Mouse (Mus musculus) heart, adult 2 months (tissue): ENCODE results near the gene Paf1. TPM values are rescaled to one million over a fixed set of nuclear protein-coding genes. Genes with fewer than 3 reads are reported as not detected.

Experiments
- DNase-seq, 2 experiments: peaks; one replicate each; pipeline ENCODE4 v3.0.0; 2021
- H3K27ac ChIP-seq: fragments of 200-600 bp; 2 replicates; pipeline ENCODE4 v1.8.1; 2022
- H3K27me3 ChIP-seq: fragments of 200-500 bp; 2 replicates; pipeline ENCODE4 v1.6.1; 2012; ENCODE audit warnings: mild to moderate bottlenecking, low read length, inconsistent platforms, mixed read lengths; ENCODE audit not compliant: control insufficient read depth, insufficient read depth
- H3K36me3 ChIP-seq: fragments of 200-500 bp; 2 replicates; pipeline ENCODE4 v1.6.1; 2012; ENCODE audit warnings: low read length, inconsistent platforms; ENCODE audit not compliant: control insufficient read depth, insufficient read depth
- H3K4me1 ChIP-seq: fragments of 200-500 bp; 2 replicates; pipeline ENCODE4 v1.6.1; 2011; ENCODE audit warnings: low read length; ENCODE audit not compliant: control insufficient read depth, insufficient read depth
- H3K4me3 ChIP-seq: fragments of 200-600 bp; 2 replicates; pipeline ENCODE4 v1.8.1; 2022
- H3K79me2 ChIP-seq: fragments of 200-500 bp; replicated peaks from 2 replicates; pipeline ENCODE4 v1.6.1; 2012; ENCODE audit warnings: mild to moderate bottlenecking, inconsistent platforms, low read length, moderate library complexity, mixed read lengths; ENCODE audit not compliant: control insufficient read depth, insufficient read depth
- H3K9ac ChIP-seq: fragments of 200-500 bp; 2 replicates; pipeline ENCODE4 v1.6.1; 2012; ENCODE audit warnings: low read depth, mild to moderate bottlenecking, control low read depth, inconsistent platforms, low read length, mixed read lengths
- CTCF ChIP-seq: fragments of 200-600 bp; IDR thresholded peaks from 2 replicates; pipeline ENCODE4 v1.8.1; 2022; ENCODE audit warnings: antibody characterized with exemption, mild to moderate bottlenecking, moderate library complexity
- EP300 ChIP-seq: fragments of 200-500 bp; IDR thresholded peaks from 2 replicates; pipeline ENCODE4 v1.6.1; 2011; ENCODE audit warnings: low read depth, low read length, control low read depth; ENCODE audit not compliant: insufficient read depth
- POLR2A ChIP-seq: fragments of 200-500 bp; IDR thresholded peaks from 2 replicates; pipeline ENCODE4 v1.6.1; 2011; ENCODE audit warnings: mild to moderate bottlenecking, low read depth, low read length, control low read depth; ENCODE audit not compliant: insufficient read depth
- WGBS: fragments of 180-500 bp; shearing (Covaris S2); methylation state at CpG from one replicate; pipeline ENCODE4 v1.1.7; 2018; 5-methylcytosine and 5-hydroxymethylcytosine counted together
- intact Hi-C: fragments of 180-260 bp; cut with DNase I; formaldehyde crosslinking; loops from one replicate; pipeline ENCODE4 v1.15.1; 2025
- polyA plus RNA-seq: library from polyadenylated mRNA; depleted of rRNA; stranded (reverse); fragments of >200 nt; gene quantifications from 2 replicates; pipeline ENCODE4 v1.2.3, GENCODE M21; 2012
- total RNA-seq, 2 experiments: library from RNA; stranded (reverse); gene quantifications; 2 replicates each; pipeline ENCODE4 v1.2.3; 2021

Paf1 gene
- total and polyA plus RNA-seq, 3 experiments: 41.3 to 67.0 (median 42.1) TPM

GRCm38 (mm10) chr7:28401942-28402341 lies 9.2 kb downstream of the Paf1 start:
- TF ChIP-seq CTCF (no peak), POLR2A (no peak), EP300 (no peak)
- no peaks in the 10 kb centered on the region for H3K27me3 ChIP-seq
- 54% methylated on average over 3 of the region's 3 CpGs for WGBS
- H3K4me1 ChIP-seq: no peaks in the 10 kb centered on the region
- H3K27ac ChIP-seq: no peak overlapping the region
- no peaks in the 10 kb centered on the region for H3K79me2 ChIP-seq
- no peak for DNase-seq
- H3K36me3 ChIP-seq: no peaks in the 10 kb centered on the region
- no peak overlapping the region for H3K9ac ChIP-seq
- intact Hi-C loops: no loop called here
- no peak overlapping the region for H3K4me3 ChIP-seq

- no peaks in the 10 kb centered on the region for H3K27me3 ChIP-seq
- peaks cover 9% of the 10 kb centered on the region for H3K4me1 ChIP-seq
- intact Hi-C loops: no loop called here
- H3K79me2 ChIP-seq: no peaks in the 10 kb centered on the region
- H3K9ac ChIP-seq: no peak overlapping the region
- H3K27ac ChIP-seq: peak overlapping the region; percentile 77
- peaks cover 14% of the 10 kb centered on the region for H3K36me3 ChIP-seq
- no peak overlapping the region for H3K4me3 ChIP-seq
- TF ChIP-seq CTCF: no peak
- TF ChIP-seq POLR2A: no peak
- peak; percentile 66; the same call in 1 of the 2 replicates for TF ChIP-seq EP300
- 30% methylated on average over 3 of the region's 3 CpGs for WGBS
- peak; percentile 65 to 79 for DNase-seq
Measured at GRCm38 (mm10) chr7:28410841-28411475, 18.2 kb downstream of the Paf1 start.

- Histone ChIP-seq H3K27ac (no peak overlapping the region), H3K27me3 (no peaks in the 10 kb centered on the region)
Measured at GRCm38 (mm10) chr7:28412826-28413225, 20.1 kb downstream of the Paf1 start.

GRCm38 (mm10) chr7:28417368-28417767 lies 24.6 kb downstream of the Paf1 start:
- Histone ChIP-seq H3K9ac (no peak overlapping the region), H3K36me3 (peaks cover 11% of the 10 kb centered on the region), H3K27ac (no peak overlapping the region), H3K4me1 (peaks cover 8% of the 10 kb centered on the region), H3K4me3 (no peak overlapping the region), H3K79me2 (no peaks in the 10 kb centered on the region), H3K27me3 (no peaks in the 10 kb centered on the region)
- TF ChIP-seq POLR2A (no peak), CTCF (peak; percentile 47), EP300 (no peak)
- intact Hi-C loops: no loop called here
- no peak for DNase-seq

More at GRCm38 (mm10) chr7:28412826-28413225, 20.1 kb downstream of the Paf1 start:
- H3K79me2 ChIP-seq: no peaks in the 10 kb centered on the region
- WGBS: 70% methylated on average over 4 of the region's 4 CpGs
- DNase-seq: no peak
- H3K4me1 ChIP-seq: peaks cover 9% of the 10 kb centered on the region
- TF ChIP-seq POLR2A (no peak), EP300 (no peak), CTCF (0 out of 2 replicates have a peak, but pooled peaks have one; percentile 15)
- no peak overlapping the region for H3K9ac ChIP-seq
- intact Hi-C loops: no loop called here
- no peak overlapping the region for H3K4me3 ChIP-seq
- H3K36me3 ChIP-seq: peaks cover 14% of the 10 kb centered on the region

- Histone ChIP-seq H3K4me3 (no peak overlapping the region), H3K9ac (no peak overlapping the region), H3K36me3 (peaks cover 10% of the 10 kb centered on the region), H3K79me2 (no peaks in the 10 kb centered on the region), H3K27ac (peak overlapping the region; percentile 52), H3K4me1 (peaks cover 8% of the 10 kb centered on the region), H3K27me3 (no peaks in the 10 kb centered on the region)
- intact Hi-C loops: no loop called here
- TF ChIP-seq EP300 (peak; percentile 75; the same call in 1 of the 2 replicates), CTCF (no peak)
- peak; percentile 63 to 81 for DNase-seq
- 23% methylated on average over 8 of the region's 8 CpGs for WGBS
Measured at GRCm38 (mm10) chr7:28418096-28418670, 25.4 kb downstream of the Paf1 start.

- H3K9ac ChIP-seq: no peak overlapping the region
- intact Hi-C loops: no loop called here
- no peak for TF ChIP-seq POLR2A
- TF ChIP-seq CTCF: no peak
- no peak for TF ChIP-seq EP300
- H3K4me1 ChIP-seq: peaks cover 8% of the 10 kb centered on the region
- H3K36me3 ChIP-seq: peaks cover 10% of the 10 kb centered on the region
- WGBS: 66% methylated on average over 2 of the region's 2 CpGs
- H3K27me3 ChIP-seq: no peaks in the 10 kb centered on the region
- no peak overlapping the region for H3K27ac ChIP-seq
- DNase-seq: no peak
- H3K79me2 ChIP-seq: no peaks in the 10 kb centered on the region; the same call in none of the 2 replicates
- no peak overlapping the region for H3K4me3 ChIP-seq
Measured at GRCm38 (mm10) chr7:28419416-28419815, 26.7 kb downstream of the Paf1 start.
